Mouse (Mus musculus) lung, postnatal 0 days (tissue): ENCODE measurements around the gene Zfp691.
A peak's percentile ranks its signal among the peaks of the same experiment; 100 is the strongest.

ENCODE experiments used
- CTCF ChIP-seq: IDR thresholded peaks from 2 replicates; pipeline ENCODE4 v1.5.1; 2016; ENCODE audit warnings: antibody characterized with exemption, mild to moderate bottlenecking
- EP300 ChIP-seq: IDR thresholded peaks from 2 replicates; pipeline ENCODE4 v1.6.1; 2016; ENCODE audit warnings: antibody characterized with exemption, mild to moderate bottlenecking, control low read depth

- peak; percentile 36 for TF ChIP-seq CTCF
- no peak for TF ChIP-seq EP300
Observed at GRCm38 (mm10) chr4:119167068-119167467, 6.9 kb downstream of the Zfp691 start.
